Mouse (Mus musculus): ENCODE data around the gene Gm45021.
A peak's percentile ranks its signal among the peaks of the same experiment; 100 is the strongest.

The Gm45021 gene

DNA sequence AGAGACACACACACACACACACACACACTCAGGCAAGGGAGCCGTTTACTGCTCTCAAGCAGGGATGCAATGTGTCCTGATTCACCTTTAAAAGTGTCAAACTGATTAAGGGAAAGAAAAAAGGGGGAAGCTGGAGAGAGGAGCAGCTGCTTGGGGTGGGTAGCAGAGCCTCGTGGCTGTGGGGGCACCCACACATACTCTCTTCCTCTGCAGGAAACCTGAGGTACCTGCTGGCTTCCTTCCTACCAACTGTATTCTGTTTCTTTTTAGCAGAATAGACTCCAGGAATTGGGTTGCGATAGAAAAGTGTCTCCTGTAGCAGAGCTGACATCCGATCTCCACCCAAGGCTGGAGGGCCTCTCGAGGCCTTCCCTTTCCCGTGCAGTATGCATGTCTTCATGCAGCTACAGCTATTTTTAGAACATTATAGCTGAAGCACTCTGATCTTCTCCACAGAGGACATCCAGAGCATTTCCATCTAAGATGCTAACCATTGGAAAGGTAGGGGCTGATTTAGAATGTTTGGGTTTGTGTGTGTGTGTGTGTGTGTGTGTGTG is at the start of gene Gm45021:
TSS of gene Gm45021 (plus strand) at position 417 of the 557 bp plus-strand sequence.
- no peak for DNase-seq (ENCODE audit: low spot score)

DNA sequence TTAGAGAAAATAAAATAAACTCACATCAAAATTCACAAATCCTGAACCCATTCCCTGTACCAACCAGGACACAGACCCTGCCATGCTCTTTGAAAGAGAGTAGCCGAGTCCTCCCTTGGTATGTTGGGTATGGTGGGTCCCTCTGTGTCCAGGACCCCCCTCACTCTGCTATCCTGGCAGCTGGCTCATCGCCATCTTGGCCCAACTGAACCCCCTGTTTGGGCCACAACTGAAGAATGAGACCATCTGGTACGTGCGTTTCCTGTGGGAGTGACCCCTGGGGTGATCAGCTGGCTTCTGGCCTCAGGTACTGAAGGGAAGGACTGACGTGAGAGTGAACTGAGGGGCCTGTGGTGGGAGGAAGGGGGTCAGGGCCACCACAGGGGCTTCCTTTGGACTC is 49.5 kb upstream of the Gm45021 start:
- no peak for DNase-seq (ENCODE audit: low spot score)

DNA sequence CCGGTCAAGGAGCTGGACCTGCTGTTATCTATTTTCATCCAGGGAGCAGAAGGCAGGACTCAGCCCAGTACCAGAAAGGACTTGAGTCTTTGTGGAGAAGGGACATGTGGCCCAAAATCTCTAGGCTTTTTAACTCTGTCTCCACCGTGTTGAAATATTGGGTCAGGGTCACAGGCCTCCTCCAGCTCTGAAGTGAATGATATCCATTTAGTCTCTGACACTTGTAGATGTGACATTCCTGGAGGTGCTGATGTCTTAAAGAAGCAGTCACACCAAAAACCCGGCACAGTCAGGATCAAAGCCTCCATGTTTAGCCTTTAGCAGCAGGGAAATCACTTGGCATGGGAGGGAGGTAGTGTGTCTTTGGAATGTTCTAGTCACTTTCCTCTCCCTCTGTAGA is 48.7 kb upstream of the Gm45021 start:
- no peak for DNase-seq (ENCODE audit: low spot score)

DNA sequence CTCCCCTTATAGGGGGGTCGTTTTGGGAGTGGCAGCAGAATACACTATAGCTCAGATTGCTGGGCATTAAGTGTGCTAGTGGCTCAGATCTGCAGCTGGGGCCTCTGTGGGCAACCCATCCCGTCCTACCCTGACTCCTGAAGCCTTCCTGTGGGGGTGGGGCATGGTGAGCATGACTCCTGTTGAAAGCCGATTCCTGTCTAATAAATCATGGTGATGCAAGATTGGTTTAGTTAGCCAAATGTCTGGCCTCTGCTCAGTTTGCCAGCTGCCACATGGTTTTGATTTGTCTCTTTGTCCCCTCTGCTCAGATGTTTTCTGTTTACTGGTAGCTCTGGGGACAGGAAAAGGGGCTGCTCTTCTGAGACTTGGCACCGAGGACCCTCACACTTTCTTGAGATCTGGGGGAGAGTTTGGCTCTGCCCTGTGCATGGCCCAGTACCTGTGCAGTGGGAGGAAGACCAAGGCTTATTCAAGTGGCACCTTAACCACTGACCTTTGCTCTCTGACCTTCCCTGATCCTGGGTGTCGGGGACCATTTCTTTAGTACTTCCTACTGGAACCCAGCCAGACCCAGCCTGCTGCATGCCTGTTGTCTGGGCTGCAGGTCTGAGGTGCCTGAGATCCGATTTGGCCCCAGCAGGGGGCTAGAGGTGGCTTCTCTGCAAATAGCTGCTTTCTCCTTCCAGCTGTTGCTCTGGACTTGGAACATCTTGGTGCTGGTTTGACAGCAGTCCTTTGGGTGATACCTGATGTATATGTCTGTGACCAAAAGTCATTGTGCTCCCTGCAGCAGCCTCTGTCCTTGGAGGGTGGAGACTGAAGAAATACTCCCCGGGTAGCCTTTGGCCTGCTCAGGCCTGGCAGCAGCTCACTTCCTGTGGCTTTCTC is 47.6 kb upstream of the Gm45021 start:
- peak; percentile 14 for DNase-seq (ENCODE audit: low spot score)

DNA sequence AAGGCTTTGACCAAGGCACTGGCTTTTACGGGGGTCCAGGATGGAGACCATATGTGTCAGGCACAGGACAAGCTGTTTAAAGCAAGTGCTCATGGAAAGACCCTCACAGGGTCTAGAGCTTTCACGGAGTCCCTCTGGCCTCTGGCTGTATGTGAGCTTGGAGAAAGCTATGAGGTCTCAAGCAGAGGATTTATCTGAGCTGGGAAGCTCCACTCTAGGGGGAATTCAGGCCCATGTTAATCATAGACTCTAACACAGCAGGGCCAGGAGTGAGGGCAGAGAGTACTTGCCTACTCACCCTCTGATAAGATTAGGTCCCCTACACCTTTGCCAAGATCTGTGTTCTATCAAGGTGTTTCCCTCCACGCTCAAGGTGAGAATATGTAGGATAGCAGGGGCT is 46.8 kb upstream of the Gm45021 start:
- DNase-seq (ENCODE audit: low spot score): no peak

DNA sequence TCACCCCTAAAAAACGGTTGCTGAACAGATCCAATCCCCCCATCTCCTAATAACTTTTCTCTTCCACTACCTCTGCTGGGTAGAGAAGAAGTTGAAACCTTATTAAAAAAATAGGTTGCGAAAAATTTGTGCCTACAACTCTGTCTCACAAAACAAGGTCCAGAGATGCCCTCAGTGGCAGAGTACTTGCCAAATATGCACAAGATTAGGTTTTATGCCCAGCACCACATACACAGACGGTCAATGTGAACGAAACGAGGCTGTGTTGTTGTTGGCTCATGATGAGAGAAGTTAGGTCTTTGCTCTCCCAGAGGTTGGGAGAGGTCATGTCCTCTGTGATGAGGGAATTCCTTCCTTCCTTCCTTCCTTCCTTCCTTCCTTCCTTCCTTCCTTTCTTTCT is 44.2 kb upstream of the Gm45021 start:
- no peak for DNase-seq (ENCODE audit: low spot score)

DNA sequence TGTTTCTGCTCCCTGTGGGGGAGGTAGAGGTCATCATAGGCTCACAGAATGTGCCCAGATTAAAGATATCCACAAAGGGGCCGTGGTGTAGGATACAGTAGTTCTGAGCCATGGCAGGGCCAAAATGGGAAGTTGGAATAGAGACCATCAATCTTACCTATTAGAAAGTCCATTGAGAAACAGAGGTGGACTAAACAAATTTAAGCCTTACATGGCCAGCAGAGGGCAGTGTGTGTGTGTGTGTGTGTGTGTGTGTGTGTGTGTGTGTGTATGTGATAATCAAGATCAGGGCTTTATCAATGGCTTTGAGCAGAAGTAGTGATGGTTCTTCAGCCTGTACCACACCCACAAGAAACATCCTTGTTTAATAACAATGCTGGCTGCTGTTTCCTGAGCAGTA is 43.1 kb upstream of the Gm45021 start:
- no peak for DNase-seq (ENCODE audit: low spot score)

DNA sequence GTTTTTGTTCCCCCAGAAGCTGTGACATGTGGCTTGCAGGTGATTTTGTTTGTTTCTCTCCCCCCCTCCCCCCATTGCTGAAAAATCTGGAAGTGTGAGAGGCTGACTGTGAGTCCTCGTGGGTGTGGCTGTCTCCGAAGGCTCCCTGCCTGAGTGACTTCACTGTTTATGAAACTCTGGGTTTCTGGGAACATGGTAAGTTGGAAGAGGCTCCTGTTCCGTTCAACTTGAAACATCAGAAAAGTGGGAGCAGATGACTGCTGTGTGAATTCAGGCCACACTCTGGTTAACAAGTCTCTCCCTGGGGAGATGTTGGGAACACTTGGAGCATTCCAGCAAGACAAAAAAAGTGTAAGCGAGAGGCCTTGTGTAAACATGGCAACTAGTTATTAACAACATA is 42.6 kb upstream of the Gm45021 start:
- DNase-seq (ENCODE audit: low spot score): no peak

DNA sequence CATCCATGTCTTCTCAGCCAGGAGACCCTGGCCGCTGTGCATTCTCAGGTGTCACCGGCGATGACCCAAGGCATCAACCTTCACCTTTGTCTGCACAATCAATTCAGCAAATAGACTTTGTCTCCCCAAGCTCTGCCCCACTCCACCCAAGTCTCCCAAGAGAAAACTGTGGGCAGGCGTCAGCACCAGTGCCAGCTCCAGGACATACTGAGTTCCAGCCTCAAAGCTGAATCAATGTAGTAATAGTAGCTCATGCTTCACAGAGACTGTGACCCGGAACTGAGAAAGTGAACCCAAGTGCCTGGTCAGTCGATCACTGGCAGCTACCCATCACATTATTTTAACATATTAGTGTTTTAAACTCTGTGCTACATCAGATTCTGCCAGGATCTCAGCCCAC is 41.1 kb upstream of the Gm45021 start:
- no peak for DNase-seq (ENCODE audit: low spot score)

DNA sequence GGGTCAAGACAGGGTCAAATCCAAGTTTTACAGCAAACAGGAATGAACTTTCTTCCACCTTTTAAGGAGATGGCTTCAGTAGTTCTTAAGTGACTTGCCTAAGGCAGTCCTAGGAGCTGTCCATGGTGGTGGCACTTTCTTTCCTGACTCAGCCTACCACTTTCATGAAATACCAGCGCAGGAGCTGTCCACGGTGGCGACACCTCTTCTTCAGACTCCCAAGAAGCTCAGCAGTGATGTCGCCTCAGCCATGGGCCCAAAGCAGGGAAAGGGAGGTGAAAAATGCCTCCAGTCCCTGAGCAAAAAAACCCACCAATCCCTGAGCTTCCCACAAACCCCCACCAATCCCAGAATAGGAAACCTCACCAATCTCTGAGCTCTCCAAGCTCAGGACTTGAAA is 36.5 kb upstream of the Gm45021 start:
- DNase-seq (ENCODE audit: low spot score): peak; percentile 76

DNA sequence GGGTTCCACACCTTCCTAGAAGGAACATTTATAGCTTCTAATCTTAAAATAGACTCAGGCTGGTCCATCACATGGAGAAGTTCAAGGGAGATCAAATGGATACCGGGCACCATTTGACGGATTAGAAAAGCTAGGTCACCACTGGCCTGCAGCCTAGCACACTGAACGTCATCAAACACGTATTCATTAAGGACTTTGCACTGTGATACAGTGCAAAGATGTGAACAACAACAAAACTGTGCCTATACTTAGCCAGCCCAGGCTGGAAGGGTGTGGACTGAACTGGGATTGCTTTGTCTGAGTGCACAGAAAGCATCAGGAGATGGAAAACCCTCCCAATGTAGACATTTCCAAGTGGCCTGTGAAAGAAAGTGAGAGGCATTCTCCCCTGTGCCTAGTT is 35.6 kb upstream of the Gm45021 start:
- no peak for DNase-seq (ENCODE audit: low spot score)

DNA sequence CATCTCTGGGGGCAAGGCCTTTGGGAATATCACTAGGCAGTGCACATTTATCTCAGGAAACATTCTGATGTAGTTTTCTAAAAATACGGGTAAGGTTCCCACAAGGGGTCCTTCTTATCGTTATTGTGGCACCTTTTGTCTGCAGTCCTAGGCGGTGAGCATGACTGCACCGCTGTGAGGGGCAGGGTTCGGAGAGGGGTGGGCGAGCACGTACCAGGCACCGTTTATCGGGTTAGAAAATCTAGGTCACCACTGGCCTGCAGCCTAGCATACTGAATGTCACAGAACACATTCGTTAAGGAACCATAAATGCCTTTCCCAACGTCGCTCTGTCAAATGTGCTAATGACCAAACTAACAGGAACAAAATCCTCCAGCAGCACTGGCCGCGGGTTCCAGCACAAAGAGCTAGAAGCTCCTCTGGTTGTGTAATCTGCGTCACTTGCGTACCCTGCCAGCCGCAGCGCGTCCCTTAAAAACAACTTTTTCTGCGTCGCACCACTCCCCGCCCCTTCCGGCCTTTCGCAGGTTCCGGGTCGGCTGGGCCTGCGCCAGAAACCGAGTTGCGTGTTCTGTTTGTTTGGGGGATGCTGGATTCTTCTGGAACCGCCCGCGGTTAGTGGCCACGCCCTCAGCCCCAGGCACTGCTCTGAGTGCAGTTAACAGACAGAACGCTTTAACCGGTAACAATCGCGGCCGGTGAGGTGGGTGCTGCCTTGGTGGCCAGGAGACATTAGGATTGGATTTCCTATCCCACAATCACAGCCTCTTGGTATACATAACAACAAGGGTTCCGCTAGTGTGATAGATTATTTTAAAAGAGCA is 34.9 kb upstream of the Gm45021 start, which contains the start of gene Lrrc61:
TSS of gene Lrrc61 (plus strand) at position 517 of the 824 bp plus-strand sequence.
- DNase-seq (ENCODE audit: low spot score): peak; percentile 85

DNA sequence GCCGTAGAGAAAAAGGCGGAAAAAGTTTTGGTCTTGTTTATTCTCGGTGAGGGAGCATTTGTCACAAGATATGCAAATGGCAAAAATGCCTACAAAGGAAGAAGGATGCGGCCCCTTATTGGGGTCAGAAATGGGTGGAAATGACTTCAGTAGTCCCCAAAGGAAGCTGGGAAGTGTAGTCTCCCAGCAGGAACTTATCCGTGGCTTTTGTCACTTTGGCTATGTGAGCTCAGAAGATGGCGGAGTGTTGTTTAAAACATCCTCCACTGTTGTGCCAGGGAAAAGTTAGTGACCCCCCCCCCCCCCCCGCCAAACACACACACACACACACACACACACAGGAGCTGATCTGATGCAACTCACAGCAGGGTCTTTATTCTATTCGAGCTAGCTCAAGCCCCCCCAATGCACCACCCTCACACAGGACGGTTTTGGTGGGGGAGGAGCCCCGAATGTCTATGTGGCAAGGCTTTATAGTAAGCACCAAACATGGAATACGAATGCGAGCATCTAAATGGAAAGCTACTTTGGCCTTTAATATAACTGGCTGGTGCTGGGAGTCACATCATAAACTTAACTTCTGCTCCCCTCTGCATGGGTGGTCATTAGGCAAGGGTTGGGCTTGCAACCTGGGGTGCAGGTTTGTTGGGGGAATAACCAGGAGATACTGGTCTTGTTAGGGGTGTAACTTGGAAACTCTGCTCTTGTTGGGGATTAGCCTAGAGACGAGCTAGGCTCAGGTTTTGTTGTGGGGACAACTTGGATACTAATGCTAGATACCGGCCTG is 34.1 kb upstream of the Gm45021 start:
- peak; percentile 61 for DNase-seq (ENCODE audit: low spot score)

DNA sequence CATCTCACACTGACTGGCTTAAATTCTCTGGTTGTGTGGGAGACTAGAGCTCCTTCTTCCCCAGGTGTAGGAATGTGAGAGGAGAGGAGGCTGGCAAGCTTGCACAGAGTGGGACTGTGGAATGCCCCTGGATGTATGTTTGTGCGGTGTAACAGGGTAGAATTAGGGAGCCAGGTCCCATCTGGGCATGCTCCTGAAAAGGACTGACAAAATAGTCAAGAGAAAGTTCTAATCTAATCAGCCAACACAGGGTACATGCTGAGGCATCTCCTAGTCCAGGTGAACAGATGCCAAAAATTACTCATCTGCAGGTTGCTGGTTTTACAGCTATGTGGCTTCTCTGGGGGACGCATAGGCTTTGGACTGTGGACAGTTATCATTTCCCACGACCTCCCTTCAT is 33.5 kb upstream of the Gm45021 start:
- DNase-seq (ENCODE audit: low spot score): no peak

DNA sequence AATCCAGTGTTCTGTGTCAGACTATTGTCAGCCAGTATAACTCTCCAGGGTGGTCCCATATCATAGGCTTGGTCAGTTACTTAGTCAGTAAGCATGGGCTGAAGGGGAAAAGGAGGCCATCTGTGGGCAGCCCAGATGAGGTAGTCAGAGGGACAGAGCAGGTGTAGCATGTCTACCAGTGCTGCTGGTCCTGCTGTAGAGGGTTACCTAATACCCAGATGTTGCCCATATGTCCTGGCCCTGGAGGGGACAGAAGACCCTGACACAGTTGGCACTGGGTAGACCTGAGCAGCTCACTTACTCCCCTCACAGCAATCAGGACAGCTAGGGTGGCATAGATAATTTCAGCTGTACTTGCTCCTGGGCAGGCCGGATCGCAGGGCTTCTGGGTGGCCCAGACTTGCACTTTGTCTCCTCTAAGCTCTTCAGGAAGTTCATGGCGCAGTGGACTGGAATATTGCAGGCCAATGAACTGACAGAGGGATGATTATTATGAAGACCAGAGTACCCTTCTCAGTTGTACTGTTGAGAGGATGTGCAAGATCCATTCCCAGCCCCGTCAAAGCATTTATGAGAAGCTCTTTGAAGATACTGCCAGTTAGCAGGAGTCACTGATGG is 23.6 kb upstream of the Gm45021 start:
- no peak for DNase-seq (ENCODE audit: low spot score)

DNA sequence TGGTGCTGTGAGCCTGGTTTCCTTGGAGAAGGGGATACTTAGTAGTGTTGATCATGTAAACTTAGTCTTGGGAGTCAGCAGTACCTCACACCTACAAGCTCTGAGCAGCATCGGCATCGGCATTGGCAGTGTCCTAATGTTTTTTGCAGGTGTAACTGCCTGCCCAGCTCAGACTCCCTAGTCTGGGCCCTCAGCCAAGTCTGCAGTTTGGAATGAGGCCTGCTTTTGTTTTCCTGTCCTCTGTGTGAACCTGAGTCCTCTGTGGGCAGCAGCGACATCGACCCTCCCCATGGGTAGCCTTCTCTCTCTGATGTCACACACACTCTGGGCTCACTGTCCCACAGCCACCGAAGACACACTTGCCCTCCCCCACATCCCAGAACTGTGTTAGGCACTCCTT is 23.1 kb upstream of the Gm45021 start:
- no peak for DNase-seq (ENCODE audit: low spot score)

DNA sequence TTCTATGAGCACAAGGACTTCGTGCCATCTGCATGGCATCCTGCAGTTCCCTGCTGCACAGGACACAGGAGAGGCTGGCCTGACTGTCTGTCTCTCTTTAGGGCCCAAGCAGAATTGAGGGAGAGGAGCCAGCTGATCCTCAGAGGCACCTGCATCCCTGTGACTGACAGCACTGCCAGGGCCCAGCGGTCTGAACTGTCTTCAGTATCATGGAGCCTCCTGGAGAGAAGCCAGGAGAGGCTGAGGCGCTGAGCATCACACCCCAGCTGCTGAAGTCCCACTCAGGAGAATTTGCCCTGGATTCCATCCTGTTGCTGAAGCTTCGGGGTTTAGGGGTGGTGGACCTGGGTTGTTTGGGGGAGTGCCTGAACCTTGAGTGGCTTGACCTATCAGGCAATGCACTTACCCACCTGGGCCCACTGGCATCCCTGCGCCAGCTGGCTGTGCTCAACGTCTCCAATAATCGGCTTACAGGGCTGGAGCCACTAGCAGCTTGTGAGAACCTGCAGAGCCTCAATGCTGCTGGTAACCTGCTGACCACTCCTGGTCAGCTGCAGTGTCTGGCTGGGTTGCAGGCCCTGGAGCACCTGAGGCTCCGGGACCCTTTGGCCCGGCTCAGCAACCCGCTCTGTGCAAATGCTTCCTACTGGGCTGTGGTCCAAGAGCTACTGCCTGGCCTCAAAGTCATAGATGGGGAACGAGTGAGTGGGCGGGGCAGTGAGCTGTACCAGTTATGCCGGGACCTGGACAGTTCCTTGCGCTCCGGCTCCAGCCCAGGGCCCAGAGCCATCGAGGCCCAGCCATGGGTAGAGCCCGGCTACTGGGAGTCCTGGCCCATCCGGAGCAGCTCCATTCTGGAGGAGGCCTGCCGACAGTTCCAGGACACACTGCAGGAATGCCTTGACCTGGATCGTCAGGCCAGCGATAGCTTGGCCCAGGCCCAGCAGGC is 21.1 kb upstream of the Gm45021 start:
- DNase-seq (ENCODE audit: low spot score): no peak

DNA sequence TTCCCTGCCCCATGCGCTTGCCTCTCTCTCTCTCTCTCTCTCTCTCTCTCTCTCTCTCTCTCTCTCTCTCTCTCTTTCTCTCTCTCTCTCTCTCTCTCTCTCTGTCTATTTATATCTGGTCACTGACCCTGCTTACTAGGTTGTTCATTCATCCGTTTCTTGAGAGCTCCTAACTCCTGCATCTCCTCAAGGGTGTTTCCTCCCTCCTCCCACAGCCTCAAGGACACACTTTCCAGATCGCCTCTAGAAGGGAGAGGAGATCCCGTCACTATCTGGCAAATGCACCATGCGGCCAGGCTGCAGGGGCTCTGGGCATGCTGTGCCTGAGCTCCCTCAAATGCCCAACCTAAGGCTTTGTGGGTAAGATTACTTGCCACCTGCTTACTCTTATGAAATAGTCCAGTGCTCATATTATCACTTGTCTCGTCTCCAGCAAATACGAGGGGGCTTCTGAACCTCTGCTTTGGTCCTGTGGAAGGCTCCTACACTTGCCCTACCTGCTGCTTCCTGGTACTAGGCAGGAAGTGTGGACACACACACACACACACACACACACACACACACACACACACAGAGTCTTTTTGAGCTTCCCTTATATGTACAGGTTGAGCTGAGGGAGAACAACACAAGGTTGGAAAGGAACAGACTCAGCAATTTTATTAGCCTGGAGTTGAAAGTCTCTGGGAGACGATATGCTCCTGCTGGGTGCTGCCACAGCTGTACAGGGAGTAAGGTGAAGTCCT is 20.2 kb upstream of the Gm45021 start:
- no peak for DNase-seq (ENCODE audit: low spot score)

DNA sequence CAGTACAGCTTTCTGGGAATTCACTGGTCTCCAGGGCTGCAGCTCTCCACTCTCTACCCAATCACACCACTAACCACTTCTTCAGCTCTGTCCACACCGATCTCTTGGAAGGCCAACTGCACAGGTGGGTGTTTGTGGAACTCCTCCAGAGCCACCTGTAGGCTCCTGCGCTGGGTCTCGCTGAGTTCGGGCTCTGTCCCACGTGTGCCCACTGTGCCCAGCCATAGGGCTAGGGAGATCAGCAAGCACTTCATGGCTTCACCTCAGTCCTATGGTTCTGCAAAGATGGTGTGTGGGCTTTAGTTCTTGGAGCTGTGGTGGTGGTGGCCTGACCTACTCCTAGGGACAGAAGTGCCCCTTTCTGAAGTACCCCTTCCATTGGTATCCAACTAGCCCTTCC is 17.4 kb upstream of the Gm45021 start:
- DNase-seq (ENCODE audit: low spot score): no peak

All from yolk sac, embryonic 10.5 days (tissue).